Mouse (Mus musculus): ENCODE data around the gene Ryk. TPM values are rescaled to one million over a fixed set of nuclear protein-coding genes. Genes with fewer than 3 reads are reported as not detected.

Gene Ryk
- polyA plus RNA-seq, 1 experiment: 5.5 TPM

DNA sequence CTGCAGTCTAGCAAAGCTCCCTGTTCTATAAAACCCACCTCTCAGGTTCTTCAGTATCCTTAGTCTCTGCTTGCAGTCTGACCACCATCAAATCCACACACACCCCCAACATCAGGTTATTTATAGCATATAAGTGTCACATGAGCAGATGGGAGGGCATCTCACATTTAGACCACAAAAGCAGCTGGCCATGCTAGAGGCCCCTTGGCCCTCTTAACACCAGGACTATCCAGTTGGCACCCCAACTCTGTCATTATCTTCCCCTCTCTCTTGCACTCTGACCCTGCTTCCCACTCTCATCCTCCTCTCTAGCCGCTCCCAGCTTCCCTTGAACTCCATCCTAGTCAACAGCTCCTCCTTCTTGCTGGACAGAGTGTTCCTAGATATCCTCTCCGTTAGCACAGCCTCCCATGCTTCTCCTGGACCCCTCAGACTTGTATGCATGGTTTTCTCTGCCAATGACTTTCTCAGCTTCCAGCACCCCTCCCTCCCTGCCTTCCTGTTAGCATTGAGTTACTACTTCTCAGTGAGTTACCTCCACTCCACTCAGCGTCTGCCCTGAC lies 80.7 kb downstream of the Ryk start:
- Histone ChIP-seq H3K4me1 (ENCODE audit: control insufficient read depth, insufficient read depth, low read length) (no peaks in the 10 kb centered on the region), H3K27ac (ENCODE audit: control insufficient read depth, insufficient read depth, low read depth, low read length, poor library complexity) (no peak overlapping the region), H3K4me3 (replicated peaks; ENCODE audit: control insufficient read depth, low read depth, low read length) (no peak overlapping the region)
- 55% methylated on average over 3 of the region's 3 CpGs for WGBS
- TF ChIP-seq CTCF (IDR thresholded peaks at IDR 0.05; ENCODE audit: control insufficient read depth, insufficient read depth, low read length): no peak
- TF ChIP-seq POLR2A (IDR thresholded peaks at IDR 0.05; ENCODE audit: borderline replicate concordance, control insufficient read depth, low read depth, low read length): no peak

DNA sequence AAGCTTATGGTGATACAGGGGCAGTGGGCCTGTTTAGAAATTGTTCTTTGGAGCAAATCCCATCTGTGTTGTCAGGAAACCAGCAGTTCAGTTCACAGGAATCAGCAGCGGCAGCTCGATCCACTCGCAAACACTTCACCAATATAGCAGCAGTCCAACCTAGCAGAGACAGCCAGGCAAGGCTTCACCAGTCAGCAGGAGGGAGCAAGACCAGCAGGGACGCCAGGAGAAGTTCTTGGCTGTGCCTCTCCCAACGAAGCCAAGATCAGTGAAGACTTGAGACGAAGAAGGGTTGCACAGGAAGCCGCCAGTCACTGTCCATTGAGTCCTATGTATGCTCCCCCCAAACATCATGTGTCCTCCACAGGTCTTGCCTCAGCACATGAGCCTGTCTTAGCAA lies 81.4 kb downstream of the Ryk start:
- TF ChIP-seq POLR2A (IDR thresholded peaks at IDR 0.05; ENCODE audit: borderline replicate concordance, control insufficient read depth, low read depth, low read length): no peak
- TF ChIP-seq CTCF (IDR thresholded peaks at IDR 0.05; ENCODE audit: control insufficient read depth, insufficient read depth, low read length): no peak
- Histone ChIP-seq H3K4me3 (replicated peaks; ENCODE audit: control insufficient read depth, low read depth, low read length) (no peak overlapping the region), H3K27ac (ENCODE audit: control insufficient read depth, insufficient read depth, low read depth, low read length, poor library complexity) (no peak overlapping the region), H3K4me1 (ENCODE audit: control insufficient read depth, insufficient read depth, low read length) (no peaks in the 10 kb centered on the region)
- 81% methylated on average over 7 of the region's 7 CpGs for WGBS

DNA sequence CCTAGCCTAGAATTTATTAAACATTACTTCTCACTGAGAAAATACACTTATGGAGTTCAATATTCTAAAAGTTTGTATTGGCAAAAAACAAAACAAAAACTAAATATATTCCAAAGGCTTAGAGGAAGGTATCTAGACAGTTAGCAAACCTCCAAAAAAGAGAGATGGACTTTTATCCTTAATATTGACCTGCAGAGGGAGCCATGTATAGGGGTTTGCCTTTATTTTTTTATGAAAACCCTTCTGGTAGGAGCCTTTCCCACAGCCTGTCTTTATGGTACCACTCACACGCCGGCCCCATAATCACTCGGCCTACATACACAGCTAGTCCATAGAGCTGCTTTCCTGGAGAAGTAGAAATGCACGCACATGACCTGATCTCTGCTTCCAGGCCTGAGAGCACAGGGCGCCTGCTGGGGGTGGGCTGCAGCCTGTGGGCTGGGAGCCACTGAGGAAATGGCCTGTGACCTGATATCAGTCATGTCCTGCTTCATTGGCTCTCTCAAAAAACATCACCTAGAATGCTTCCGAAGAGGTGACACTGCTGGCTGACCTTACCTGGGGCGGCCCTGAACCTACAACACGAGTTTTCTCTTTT lies 82.9 kb downstream of the Ryk start:
- Histone ChIP-seq H3K4me3 (replicated peaks; ENCODE audit: control insufficient read depth, low read depth, low read length) (no peak overlapping the region), H3K27ac (ENCODE audit: control insufficient read depth, insufficient read depth, low read depth, low read length, poor library complexity) (no peak overlapping the region), H3K4me1 (ENCODE audit: control insufficient read depth, insufficient read depth, low read length) (no peaks in the 10 kb centered on the region)
- no peak for TF ChIP-seq CTCF (IDR thresholded peaks at IDR 0.05; ENCODE audit: control insufficient read depth, insufficient read depth, low read length)
- no peak for TF ChIP-seq POLR2A (IDR thresholded peaks at IDR 0.05; ENCODE audit: borderline replicate concordance, control insufficient read depth, low read depth, low read length)
- 84% methylated on average over 8 of the region's 8 CpGs for WGBS

GRCm38 (mm10) chr9:102919486-102919885 lies 84.8 kb downstream of the Ryk start:
- TF ChIP-seq POLR2A (IDR thresholded peaks at IDR 0.05; ENCODE audit: borderline replicate concordance, control insufficient read depth, low read depth, low read length): no peak
- no peak for TF ChIP-seq CTCF (IDR thresholded peaks at IDR 0.05; ENCODE audit: control insufficient read depth, insufficient read depth, low read length)
- Histone ChIP-seq H3K4me3 (replicated peaks; ENCODE audit: control insufficient read depth, low read depth, low read length) (no peak overlapping the region), H3K27ac (ENCODE audit: control insufficient read depth, insufficient read depth, low read depth, low read length, poor library complexity) (no peak overlapping the region), H3K4me1 (ENCODE audit: control insufficient read depth, insufficient read depth, low read length) (no peaks in the 10 kb centered on the region)
- 71% methylated on average over 5 of the region's 5 CpGs for WGBS

GRCm38 (mm10) chr9:102921791-102922190 lies 87.1 kb downstream of the Ryk start:
- Histone ChIP-seq H3K4me3 (replicated peaks; ENCODE audit: control insufficient read depth, low read depth, low read length) (no peak overlapping the region), H3K27ac (ENCODE audit: control insufficient read depth, insufficient read depth, low read depth, low read length, poor library complexity) (no peak overlapping the region), H3K4me1 (ENCODE audit: control insufficient read depth, insufficient read depth, low read length) (no peaks in the 10 kb centered on the region)
- TF ChIP-seq POLR2A (IDR thresholded peaks at IDR 0.05; ENCODE audit: borderline replicate concordance, control insufficient read depth, low read depth, low read length): no peak
- no peak for TF ChIP-seq CTCF (IDR thresholded peaks at IDR 0.05; ENCODE audit: control insufficient read depth, insufficient read depth, low read length)
- 82% methylated on average over 13 of the region's 13 CpGs for WGBS

DNA sequence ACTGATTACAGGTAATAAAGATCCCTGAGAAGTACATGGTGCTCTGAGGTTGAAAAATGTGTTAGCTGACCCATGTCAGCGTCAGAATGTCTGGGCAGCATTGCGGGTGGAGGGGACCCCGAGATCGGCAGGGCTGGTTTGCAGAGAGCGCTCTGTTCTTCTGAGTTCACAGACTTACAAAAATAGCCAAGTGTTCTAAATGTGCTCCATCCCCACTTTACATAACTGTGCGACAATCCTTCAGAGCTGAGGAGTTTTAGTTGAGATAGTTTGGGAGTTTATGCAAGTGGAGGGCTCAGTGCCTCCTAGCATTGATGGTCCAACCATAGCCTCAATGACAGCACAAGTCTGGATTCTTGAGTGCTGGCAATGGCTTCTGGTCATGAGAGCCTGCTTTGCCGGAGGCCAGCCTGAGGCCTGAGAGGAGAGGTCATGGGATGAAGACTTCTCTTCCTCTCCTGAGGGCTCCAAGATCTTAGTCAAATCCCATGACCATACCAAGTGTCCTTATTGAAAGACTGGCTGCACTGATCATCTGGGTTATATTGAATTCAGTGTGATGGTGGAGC lies 88.2 kb downstream of the Ryk start:
- TF ChIP-seq POLR2A (IDR thresholded peaks at IDR 0.05; ENCODE audit: borderline replicate concordance, control insufficient read depth, low read depth, low read length): no peak
- TF ChIP-seq CTCF (IDR thresholded peaks at IDR 0.05; ENCODE audit: control insufficient read depth, insufficient read depth, low read length): no peak
- H3K4me3 ChIP-seq (replicated peaks; ENCODE audit: control insufficient read depth, low read depth, low read length): no peak overlapping the region
- H3K4me1 ChIP-seq (ENCODE audit: control insufficient read depth, insufficient read depth, low read length): no peaks in the 10 kb centered on the region
- 85% methylated on average over 7 of the region's 7 CpGs for WGBS
- H3K27ac ChIP-seq (ENCODE audit: control insufficient read depth, insufficient read depth, low read depth, low read length, poor library complexity): no peak overlapping the region

DNA sequence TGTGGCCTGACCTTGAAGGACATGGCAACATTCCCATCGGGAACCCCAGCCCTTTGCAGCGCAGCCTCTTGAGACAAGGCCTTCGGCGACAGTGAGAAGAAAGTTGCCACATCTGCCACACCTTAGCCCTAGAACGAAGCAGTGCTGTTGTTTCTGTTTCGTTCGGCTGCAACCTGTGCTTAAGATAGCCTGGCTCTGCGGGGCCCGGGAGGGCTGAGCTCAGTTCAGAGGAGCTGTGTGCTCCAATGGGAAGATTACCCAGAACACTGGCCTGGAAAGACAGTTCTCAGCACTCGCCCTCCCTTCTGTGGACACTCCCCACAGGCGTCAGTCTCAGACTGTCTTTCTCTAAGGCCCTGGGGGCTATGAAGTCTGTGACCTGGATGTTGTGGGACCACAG lies 89.1 kb downstream of the Ryk start:
- TF ChIP-seq CTCF (IDR thresholded peaks at IDR 0.05; ENCODE audit: control insufficient read depth, insufficient read depth, low read length) (no peak), POLR2A (IDR thresholded peaks at IDR 0.05; ENCODE audit: borderline replicate concordance, control insufficient read depth, low read depth, low read length) (no peak)
- WGBS: 87% methylated on average over 11 of the region's 11 CpGs
- Histone ChIP-seq H3K4me1 (ENCODE audit: control insufficient read depth, insufficient read depth, low read length) (no peaks in the 10 kb centered on the region), H3K4me3 (replicated peaks; ENCODE audit: control insufficient read depth, low read depth, low read length) (no peak overlapping the region), H3K27ac (ENCODE audit: control insufficient read depth, insufficient read depth, low read depth, low read length, poor library complexity) (no peak overlapping the region)

GRCm38 (mm10) chr9:102924627-102925316 lies 90.1 kb downstream of the Ryk start:
- TF ChIP-seq POLR2A (IDR thresholded peaks at IDR 0.05; ENCODE audit: borderline replicate concordance, control insufficient read depth, low read depth, low read length): no peak
- no peak for TF ChIP-seq CTCF (IDR thresholded peaks at IDR 0.05; ENCODE audit: control insufficient read depth, insufficient read depth, low read length)
- Histone ChIP-seq H3K4me1 (ENCODE audit: control insufficient read depth, insufficient read depth, low read length) (no peaks in the 10 kb centered on the region), H3K4me3 (replicated peaks; ENCODE audit: control insufficient read depth, low read depth, low read length) (no peak overlapping the region), H3K27ac (ENCODE audit: control insufficient read depth, insufficient read depth, low read depth, low read length, poor library complexity) (no peak overlapping the region)
- WGBS: 62% methylated on average over 15 of the region's 15 CpGs
